26 mouse cellular contexts compared by ENCODE assay signal in genomic region chr6:49523696-49524095, GRCm38 (mm10).
DNase-seq lines count a peak whose midpoint lies in the region; ATAC-seq lines count a peak whose summit lies in the region.
"Had no signal": no experiment of that assay in that cellular context is flagged by ENCODE, and none has a peak within 500 bp of the region (broad histone marks: within the 10 kb centered on the region; RNA-seq: fewer than 3 reads in every experiment).

No protein-coding gene starts in this region.

- no peak for ATAC-seq in forebrain, embryonic 15.5 days (replicated peaks)
- ATAC-seq: intestine, embryonic 16.5 days; liver, embryonic 12.5 days had no signal

- WGBS in limb, embryonic 10.5 days, result 95% methylated on average over 7 of the region's 7 CpGs
- WGBS in forebrain, embryonic 15.5 days, result 93% methylated on average over 7 of the region's 7 CpGs

- no peak overlapping the region for H3K4me2 ChIP-seq in forebrain, embryonic 15.5 days (replicated peaks)
- H3K4me2 ChIP-seq: embryonic facial prominence, embryonic 13.5 days; forebrain, embryonic 12.5 days; heart, embryonic 11.5 days; hindbrain, embryonic 15.5 days; limb, embryonic 13.5 days; liver, embryonic 12.5 days; stomach, embryonic 15.5 days had no signal

- peak; percentile 12 for DNase-seq in right cerebral cortex, adult 18-20 months
- DNase-seq in right cerebral cortex, postnatal 10 days (ENCODE audit: low spot score in 2 of 2), result no peak
- DNase-seq in MN1 (ENCODE audit: low spot score), result peak; percentile 64
- DNase-seq in adrenal gland, postnatal 14 days, result peak; percentile 28
- DNase-seq in limb, embryonic 10.5 days (ENCODE audit: low spot score), result no peak
- no peak for DNase-seq in spleen, adult 18-20 months
- DNase-seq: gastrocnemius, postnatal 10 days; heart, adult 11 months; kidney, adult 9 months; kidney, postnatal 25 days; lung, adult 18-20 months; lung, postnatal 10 days; right cerebral cortex, postnatal 4 days; thymus, postnatal 36 days had no signal

- no peak overlapping the region for H3K4me3 ChIP-seq in limb, embryonic 10.5 days
- no peak overlapping the region for H3K4me3 ChIP-seq in forebrain, embryonic 15.5 days
- H3K4me3 ChIP-seq: embryonic facial prominence, embryonic 13.5 days; erythroblast, embryonic 14.5 days; forebrain, embryonic 12.5 days; hindbrain, embryonic 15.5 days; layer of hippocampus, adult 2 months; limb, embryonic 13.5 days; liver, embryonic 12.5 days; midbrain, embryonic 10.5 days; stomach, embryonic 15.5 days had no signal

- no peaks in the 10 kb centered on the region for H3K36me3 ChIP-seq in limb, embryonic 10.5 days
- no peaks in the 10 kb centered on the region for H3K36me3 ChIP-seq in forebrain, embryonic 15.5 days
- H3K36me3 ChIP-seq: embryonic facial prominence, embryonic 13.5 days; forebrain, embryonic 12.5 days; hindbrain, embryonic 15.5 days; limb, embryonic 13.5 days; liver, embryonic 12.5 days; midbrain, embryonic 10.5 days; stomach, embryonic 15.5 days had no signal

- no peaks in the 10 kb centered on the region for H3K9me3 ChIP-seq in limb, embryonic 10.5 days (replicated peaks)
- H3K9me3 ChIP-seq in forebrain, embryonic 15.5 days, result no peaks in the 10 kb centered on the region
- H3K9me3 ChIP-seq: embryonic facial prominence, embryonic 13.5 days; forebrain, embryonic 12.5 days; hindbrain, embryonic 15.5 days; limb, embryonic 13.5 days; liver, embryonic 12.5 days; midbrain, embryonic 10.5 days; stomach, embryonic 15.5 days had no signal

- H3K27ac ChIP-seq in limb, embryonic 10.5 days, result no peak overlapping the region
- H3K27ac ChIP-seq in forebrain, embryonic 15.5 days (replicated peaks), result no peak overlapping the region
- H3K27ac ChIP-seq: embryonic facial prominence, embryonic 13.5 days; forebrain, embryonic 12.5 days; hindbrain, embryonic 15.5 days; layer of hippocampus, adult 2 months; limb, embryonic 13.5 days; liver, embryonic 12.5 days; midbrain, embryonic 10.5 days; stomach, embryonic 15.5 days had no signal

- H3K27me3 ChIP-seq in limb, embryonic 10.5 days (ENCODE audit: low read depth, poor library complexity, severe bottlenecking), result no peaks in the 10 kb centered on the region
- no peaks in the 10 kb centered on the region for H3K27me3 ChIP-seq in forebrain, embryonic 15.5 days
- H3K27me3 ChIP-seq: embryonic facial prominence, embryonic 13.5 days; forebrain, embryonic 12.5 days; hindbrain, embryonic 15.5 days; limb, embryonic 13.5 days; liver, embryonic 12.5 days; stomach, embryonic 15.5 days had no signal

- no peaks in the 10 kb centered on the region for H3K4me1 ChIP-seq in limb, embryonic 10.5 days
- 0 out of 2 replicates have a peak, but pooled peaks cover 4% of the 10 kb centered on the region for H3K4me1 ChIP-seq in forebrain, embryonic 15.5 days
- H3K4me1 ChIP-seq: embryonic facial prominence, embryonic 13.5 days; forebrain, embryonic 12.5 days; limb, embryonic 13.5 days; liver, embryonic 12.5 days; midbrain, embryonic 10.5 days; stomach, embryonic 15.5 days had no signal

- H3K9ac ChIP-seq in forebrain, embryonic 15.5 days (replicated peaks), result no peak overlapping the region
- H3K9ac ChIP-seq: embryonic facial prominence, embryonic 13.5 days; forebrain, embryonic 12.5 days; hindbrain, embryonic 15.5 days; limb, embryonic 13.5 days; liver, embryonic 12.5 days; stomach, embryonic 15.5 days had no signal

Comparison
In these comparisons a context has a peak if more than half of its experiments do, and no peak if none do; other contexts are left out.
1. DNase-seq: peak in right cerebral cortex, adult 18-20 months (single experiment), MN1 (single experiment) and adrenal gland, postnatal 14 days (single experiment); none in right cerebral cortex, postnatal 10 days (0 of 2), limb, embryonic 10.5 days (single experiment) and spleen, adult 18-20 months (0 of 2).